Mouse (Mus musculus): ENCODE results near the gene Eif2s2.

GRCm38 (mm10) chr2:154891585-154891984 is 1.1 kb downstream of the Eif2s2 start:
- TF ChIP-seq CTCF (conservative IDR thresholded peaks at IDR 0.05 in 1 of 2, IDR thresholded peaks at IDR 0.05 in 1 of 2; ENCODE audit: low read depth in 2 of 2, low read length in 2 of 2) (no peak), RAD21 (IDR thresholded peaks at IDR 0.05; ENCODE audit: low read depth, low read length) (no peak), TCF12 (IDR thresholded peaks at IDR 0.05; ENCODE audit: low read depth, low read length) (no peak), POLR2A (IDR thresholded peaks at IDR 0.05; ENCODE audit: low read depth, low read length) (no peak), KAT2A (IDR thresholded peaks at IDR 0.05; ENCODE audit: insufficient replicate concordance, low read length) (no peak), USF1 (IDR thresholded peaks at IDR 0.05; ENCODE audit: low read depth, low read length) (no peak), E2F4 (IDR thresholded peaks at IDR 0.05; ENCODE audit: insufficient replicate concordance, low read depth, low read length) (no peak), SIN3A (IDR thresholded peaks at IDR 0.05; ENCODE audit: low read length) (no peak; the same call in 1 of the 2 replicates), HCFC1 (IDR thresholded peaks at IDR 0.05; ENCODE audit: low read depth, low read length) (no peak; the same call in 1 of the 2 replicates), JUND (conservative IDR thresholded peaks at IDR 0.05; ENCODE audit: low read depth, low read length) (no peak)
